Mouse (Mus musculus) liver, embryonic 14.5 days (tissue): ENCODE results near the gene Gm28036. TPM values are rescaled to one million over a fixed set of nuclear protein-coding genes. Genes with fewer than 3 reads are reported as not detected.
A peak's percentile ranks its signal among the peaks of the same experiment; 100 is the strongest.

ENCODE experiments used
- ATAC-seq: fragments of 200-750 bp; cut with Nextera tagmentation; 2 replicates; pipeline ENCODE4 v1.8.0; 2017; ENCODE audit warnings: moderate number of reproducible peaks, mild to moderate bottlenecking, moderate library complexity; ENCODE audit not compliant: insufficient read depth
- DNase-seq, 3 experiments: peaks; one replicate each; pipeline ENCODE4 v3.0.0-alpha.2; 2012 to 2013; ENCODE audit warnings: low read depth in 3 of 3, low spot score in 3 of 3
- H3K27ac ChIP-seq: fragments of 300-500 bp; sonication (generic); 2 replicates; pipeline ENCODE4 v1.5.1; 2014; ENCODE audit warnings: moderate library complexity, mild to moderate bottlenecking, control low read depth, inconsistent platforms
- H3K27me3 ChIP-seq: fragments of 300-500 bp; sonication (generic); 2 replicates; pipeline ENCODE4 v1.6.1; 2014; ENCODE audit warnings: mild to moderate bottlenecking, low read length, moderate library complexity; ENCODE audit not compliant: control insufficient read depth, insufficient read depth
- H3K36me3 ChIP-seq: fragments of 300-500 bp; sonication (generic); replicated peaks from 2 replicates; pipeline ENCODE4 v1.6.1; 2014; ENCODE audit warnings: low read depth; ENCODE audit not compliant: control insufficient read depth, insufficient read depth
- H3K4me1 ChIP-seq, 2 experiments: fragments of 200-500 bp in 1 of 2; fragments of 300-500 bp in 1 of 2; sonication (generic) in 1 of 2; replicated peaks; 2 replicates each; pipeline ENCODE4 v1.6.1; 2012 to 2014; ENCODE audit warnings: antibody characterized with exemption in 1 of 2, inconsistent platforms in 1 of 2, low read length in 1 of 2; ENCODE audit not compliant: control insufficient read depth in 2 of 2, insufficient read depth in 2 of 2
- H3K4me2 ChIP-seq: fragments of 300-500 bp; sonication (generic); 2 replicates; pipeline ENCODE4 v1.6.1; 2014; ENCODE audit warnings: low read depth, mild to moderate bottlenecking, control low read depth, moderate library complexity
- H3K4me3 ChIP-seq, 2 experiments: fragments of 200-500 bp in 1 of 2; fragments of 300-500 bp in 1 of 2; sonication (generic) in 1 of 2; 2 replicates each; pipeline ENCODE4 v1.5.1; 2012 to 2014; ENCODE audit warnings: low read depth in 2 of 2, low read length in 2 of 2, mild to moderate bottlenecking in 2 of 2, control low read depth in 1 of 2, inconsistent platforms in 1 of 2, moderate library complexity in 1 of 2; ENCODE audit not compliant: insufficient read depth in 1 of 2
- H3K9ac ChIP-seq: fragments of 300-500 bp; sonication (generic); replicated peaks from 2 replicates; pipeline ENCODE4 v1.6.1; 2014; ENCODE audit warnings: mild to moderate bottlenecking, control low read depth, moderate library complexity
- H3K9me3 ChIP-seq: fragments of 300-500 bp; sonication (generic); 2 replicates; pipeline ENCODE4 v1.6.1; 2016; ENCODE audit warnings: low read length, mixed read lengths; ENCODE audit not compliant: control insufficient read depth
- CTCF ChIP-seq: IDR thresholded peaks from 2 replicates; pipeline ENCODE4 v1.5.1; 2016; ENCODE audit warnings: antibody characterized with exemption, low read depth, control low read depth
- EP300 ChIP-seq: IDR thresholded peaks from 2 replicates; pipeline ENCODE4 v1.6.1; 2016; ENCODE audit warnings: antibody characterized with exemption, low read depth
- WGBS: fragments of 180-500 bp; shearing (Covaris S2); extraction: QIAGEN DNeasy Blood & Tissue Kit; methylation state at CpG from one replicate; pipeline ENCODE4 v1.1.7; 2014; ENCODE audit not compliant: insufficient replicate concordance; 5-methylcytosine and 5-hydroxymethylcytosine counted together
- polyA plus RNA-seq, 2 experiments: library from polyadenylated mRNA; depleted of rRNA in 1 of 2; stranded (reverse) in 1 of 2; unstranded in 1 of 2; fragments of >200 nt; fragmentation: Nextera tagmentation in 1 of 2; extraction: Ambion mirVana in 1 of 2; gene quantifications; 2 replicates each; pipeline versions ENCODE4 v1.2.1 to v1.2.3; 2012 to 2014

Gm28036 gene
- polyA plus RNA-seq, 2 experiments = 1.9 to 5.5 TPM

GRCm38 (mm10) chr2:156065099-156066041, 61.5 kb downstream of the Gm28036 start, which contains the start of gene Spag4:
TSS of gene Spag4 (plus strand) at chr2:156065175.
- DNase-seq (peak; percentile 45 to 60 (median 47)), ATAC-seq (peak; percentile 87)
- Histone ChIP-seq H3K27ac (peak within 1 kb of the TSS; percentile 30; the same call in 1 of the 2 replicates), H3K9me3 (no peaks in the 10 kb centered on the region), H3K4me3 (peak within 1 kb of the TSS; percentile 58 to 82), H3K4me2 (peak within 1 kb of the TSS; percentile 86), H3K9ac (peak within 1 kb of the TSS; percentile 69), H3K4me1 (peaks cover 3 to 9% of the 10 kb centered on the region in 2 experiments; a peak in 3 of 4 replicates), H3K27me3 (no peaks in the 10 kb centered on the region), H3K36me3 (no peaks in the 10 kb centered on the region)
- TF ChIP-seq EP300 (no peak), CTCF (no peak)
- under 1% methylated on average over 78 of the region's 81 CpGs for WGBS

- WGBS = 65% methylated on average over 9 of the region's 9 CpGs
- Histone ChIP-seq H3K9ac (no peak within 1 kb of the TSS), H3K27ac (no peak within 1 kb of the TSS), H3K4me2 (no peak within 1 kb of the TSS), H3K4me3 (no peak within 1 kb of the TSS), H3K27me3 (no peaks in the 10 kb centered on the region), H3K36me3 (no peaks in the 10 kb centered on the region), H3K4me1 (no peaks in the 10 kb centered on the region), H3K9me3 (no peaks in the 10 kb centered on the region)
- ATAC-seq (no peak), DNase-seq (no peak)
- no peak for TF ChIP-seq EP300
- no peak for TF ChIP-seq CTCF
These were observed 74.1 kb downstream of the Gm28036 start, which contains the start of gene Fer1l4 for GRCm38 (mm10) chr2:156052816-156053215. TSS of gene Fer1l4 (minus strand) at chr2:156052947.

GRCm38 (mm10) chr2:156047929-156048328, 79.0 kb downstream of the Gm28036 start:
- H3K4me1 ChIP-seq = no peaks in the 10 kb centered on the region
- 11% methylated on average over 19 of the region's 19 CpGs for WGBS
- DNase-seq (no peak), ATAC-seq (no peak)
- H3K4me2 ChIP-seq = 0 out of 2 replicates have a peak overlapping the region, but pooled peaks have one; percentile 18
- no peak for TF ChIP-seq EP300
- no peak for TF ChIP-seq CTCF
- no peak overlapping the region for H3K4me3 ChIP-seq
- no peaks in the 10 kb centered on the region for H3K36me3 ChIP-seq
- H3K9ac ChIP-seq = no peak overlapping the region
- no peak overlapping the region for H3K27ac ChIP-seq
- H3K9me3 ChIP-seq = no peaks in the 10 kb centered on the region
- H3K27me3 ChIP-seq = no peaks in the 10 kb centered on the region; the same call in 1 of the 2 replicates

- TF ChIP-seq EP300 (no peak), CTCF (no peak)
- ATAC-seq = no peak
- 60% methylated on average over 8 of the region's 8 CpGs for WGBS
These were observed 84.0 kb downstream of the Gm28036 start for GRCm38 (mm10) chr2:156042903-156043302.

GRCm38 (mm10) chr2:156039390-156039789, 87.5 kb downstream of the Gm28036 start:
- Histone ChIP-seq H3K36me3 (no peaks in the 10 kb centered on the region), H3K9me3 (no peaks in the 10 kb centered on the region), H3K27ac (no peak overlapping the region), H3K9ac (no peak overlapping the region), H3K4me1 (no peaks in the 10 kb centered on the region), H3K4me2 (no peak overlapping the region), H3K27me3 (no peaks in the 10 kb centered on the region), H3K4me3 (no peak overlapping the region)
- ATAC-seq = no peak
- TF ChIP-seq CTCF = no peak
- TF ChIP-seq EP300 = no peak
- DNase-seq = no peak
- 57% methylated on average over 3 of the region's 3 CpGs for WGBS

More at GRCm38 (mm10) chr2:156042903-156043302, 84.0 kb downstream of the Gm28036 start:
- no peak for DNase-seq
- Histone ChIP-seq H3K27ac (no peak overlapping the region), H3K9me3 (no peaks in the 10 kb centered on the region), H3K9ac (no peak overlapping the region), H3K36me3 (no peaks in the 10 kb centered on the region), H3K4me1 (no peaks in the 10 kb centered on the region), H3K4me3 (no peak overlapping the region), H3K27me3 (no peaks in the 10 kb centered on the region; the same call in 1 of the 2 replicates), H3K4me2 (no peak overlapping the region)
